7 mouse cellular contexts compared by ENCODE assay signal in the genomic region with DNA sequence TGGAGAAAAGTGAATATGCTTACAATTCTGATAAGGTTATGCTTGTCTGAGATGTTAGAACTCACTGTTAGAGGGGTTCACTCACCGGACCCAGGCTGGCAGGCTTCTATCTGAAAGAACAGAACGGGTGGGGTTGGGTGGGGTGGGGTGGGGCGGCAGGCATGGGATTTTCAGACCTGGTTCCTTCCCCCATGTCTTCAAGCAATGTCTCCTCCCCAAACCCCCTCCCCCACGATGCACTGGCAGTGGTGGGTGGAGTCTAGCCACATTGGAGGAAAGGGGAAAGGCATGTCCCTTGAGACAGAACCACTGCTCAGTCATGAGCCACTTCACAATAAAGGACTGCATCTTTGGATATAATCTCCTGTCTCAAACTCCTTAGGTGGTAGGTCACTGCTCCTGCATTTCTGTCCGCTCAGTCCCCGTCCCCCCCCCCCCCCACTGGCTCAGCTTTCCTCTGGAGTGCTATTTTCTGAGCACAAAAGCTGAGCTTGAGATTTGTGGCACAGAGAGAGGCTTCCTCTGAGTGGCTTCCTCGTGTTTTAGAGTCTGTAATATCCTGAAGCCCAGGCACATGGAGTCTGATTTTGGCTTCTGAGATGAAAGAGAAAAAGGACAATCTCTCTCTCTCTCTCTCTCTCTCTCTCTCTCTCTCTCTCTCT.
DNase-seq lines count a peak whose midpoint lies in the region; ATAC-seq and TF ChIP-seq lines count a peak whose summit lies in the region.
"Not testable (repeated sequence)": the region's sequence is repeated elsewhere in the genome, so short reads cannot be mapped to it uniquely, and the experiment has no call there.

No protein-coding gene starts in this region.

- H3K4me1 ChIP-seq in forebrain, embryonic 11.5 days (replicated peaks; ENCODE audit: control insufficient read depth, insufficient read depth, low read length); heart, embryonic 12.5 days (replicated peaks); hindbrain, postnatal 0 days (ENCODE audit: insufficient read depth, low read length); liver, embryonic 15.5 days (replicated peaks); midbrain, embryonic 14.5 days (ENCODE audit: control insufficient read depth, insufficient read depth, low read length); neural tube, embryonic 14.5 days (ENCODE audit: control insufficient read depth, insufficient read depth, low read length): not testable (repeated sequence)

- 0 out of 2 replicates have a peak overlapping the region, but pooled peaks have one; percentile 15 for H3K4me2 ChIP-seq in forebrain, embryonic 11.5 days (ENCODE audit: low read depth, low read length, severe bottlenecking)
- peak overlapping the region; percentile 31; the same call in 1 of the 2 replicates for H3K4me2 ChIP-seq in heart, embryonic 12.5 days
- H3K4me2 ChIP-seq in hindbrain, postnatal 0 days (ENCODE audit: low read depth, low read length); neural tube, embryonic 14.5 days (ENCODE audit: low read depth, low read length): not testable (repeated sequence)
- H3K4me2 ChIP-seq in liver, embryonic 15.5 days: 0 out of 2 replicates have a peak overlapping the region, but pooled peaks have one; percentile 10
- H3K4me2 ChIP-seq in midbrain, embryonic 14.5 days (ENCODE audit: low read length): peak overlapping the region; percentile 28

- not testable (repeated sequence) for TF ChIP-seq CTCF in hindbrain, postnatal 0 days (IDR thresholded peaks at IDR 0.05; ENCODE audit: low read depth)

- H3K36me3 ChIP-seq in forebrain, embryonic 11.5 days (ENCODE audit: control insufficient read depth, insufficient read depth, low read length); heart, embryonic 12.5 days; hindbrain, postnatal 0 days (ENCODE audit: insufficient read depth, low read length); liver, embryonic 15.5 days (replicated peaks); midbrain, embryonic 14.5 days (ENCODE audit: control insufficient read depth, insufficient read depth, low read length); neural tube, embryonic 14.5 days (ENCODE audit: control insufficient read depth, insufficient read depth, low read length): not testable (repeated sequence)

- H3K27me3 ChIP-seq in forebrain, embryonic 11.5 days (ENCODE audit: control insufficient read depth, insufficient read depth, low read length); heart, embryonic 12.5 days (replicated peaks); hindbrain, postnatal 0 days (ENCODE audit: insufficient read depth, low read length); liver, embryonic 15.5 days; midbrain, embryonic 14.5 days (ENCODE audit: control insufficient read depth, insufficient read depth, low read length); neural tube, embryonic 14.5 days (ENCODE audit: control insufficient read depth, insufficient read depth, low read length): not testable (repeated sequence)

- not testable (repeated sequence) for H3K9me3 ChIP-seq in forebrain, embryonic 11.5 days (ENCODE audit: control insufficient read depth, low read length); heart, embryonic 12.5 days (replicated peaks); hindbrain, postnatal 0 days (ENCODE audit: low read length); liver, embryonic 15.5 days (replicated peaks); midbrain, embryonic 14.5 days (ENCODE audit: control insufficient read depth, low read length); neural tube, embryonic 14.5 days (ENCODE audit: control insufficient read depth, low read length)

- peak; percentile 92 for ATAC-seq in forebrain, embryonic 11.5 days (replicated peaks; ENCODE audit: low FRiP score)
- peak; percentile 53; the same call in 1 of the 2 replicates for ATAC-seq in heart, embryonic 12.5 days (ENCODE audit: insufficient number of reproducible peaks, low FRiP score)
- ATAC-seq in hindbrain, postnatal 0 days: peak; percentile 38; the same call in 1 of the 2 replicates
- ATAC-seq in liver, embryonic 15.5 days (ENCODE audit: insufficient read depth): peak; percentile 75
- ATAC-seq in midbrain, embryonic 14.5 days (ENCODE audit: low FRiP score, low TSS enrichment): peak; percentile 77
- ATAC-seq in neural tube, embryonic 14.5 days (ENCODE audit: low read depth): peak; percentile 74

- not testable (repeated sequence) for H3K4me3 ChIP-seq in forebrain, embryonic 11.5 days (ENCODE audit: low read depth, low read length); heart, embryonic 12.5 days; hindbrain, postnatal 0 days (ENCODE audit: low read length); liver, embryonic 15.5 days (replicated peaks); midbrain, embryonic 14.5 days (replicated peaks; ENCODE audit: low read depth, low read length); neural tube, embryonic 14.5 days (ENCODE audit: low read depth, low read length)

- not testable (repeated sequence) for H3K9ac ChIP-seq in forebrain, embryonic 11.5 days (ENCODE audit: low read length); heart, embryonic 12.5 days; hindbrain, postnatal 0 days (replicated peaks; ENCODE audit: low read length); liver, embryonic 15.5 days; midbrain, embryonic 14.5 days (replicated peaks; ENCODE audit: low read length); neural tube, embryonic 14.5 days (replicated peaks; ENCODE audit: low read depth, low read length)

- 9% methylated on average over 7 of the region's 7 CpGs for WGBS in forebrain, embryonic 11.5 days
- WGBS in heart, embryonic 12.5 days: 21% methylated on average over 7 of the region's 7 CpGs
- 9% methylated on average over 7 of the region's 7 CpGs for WGBS in hindbrain, postnatal 0 days
- WGBS in liver, embryonic 15.5 days (ENCODE audit: insufficient replicate concordance): 6% methylated on average over 7 of the region's 7 CpGs
- 2% methylated on average over 7 of the region's 7 CpGs for WGBS in midbrain, embryonic 14.5 days
- WGBS in neural tube, embryonic 14.5 days: 13% methylated on average over 6 of the region's 7 CpGs

- 0 out of 2 replicates have a peak overlapping the region, but pooled peaks have one; percentile 12 for H3K27ac ChIP-seq in forebrain, embryonic 11.5 days (ENCODE audit: low read depth, low read length)
- H3K27ac ChIP-seq in heart, embryonic 12.5 days (ENCODE audit: poor library complexity, severe bottlenecking); hindbrain, postnatal 0 days; liver, embryonic 15.5 days (replicated peaks); neural tube, embryonic 14.5 days (ENCODE audit: low read depth, low read length): not testable (repeated sequence)
- 0 out of 2 replicates have a peak overlapping the region, but pooled peaks have one; percentile 17 for H3K27ac ChIP-seq in midbrain, embryonic 14.5 days (replicated peaks; ENCODE audit: low read depth, low read length)

- DNase-seq in embryo, embryonic 10 days (ENCODE audit: low spot score): peak; percentile 49
- peak; percentile 64 for DNase-seq in forebrain, embryonic 11.5 days (ENCODE audit: low spot score)
- not testable (repeated sequence) for DNase-seq in hindbrain, postnatal 0 days (ENCODE audit: low spot score)
- DNase-seq in midbrain, embryonic 14.5 days: peak; percentile 73

Comparison
In these comparisons a context has a peak if more than half of its experiments do, and no peak if none do; other contexts are left out.
1. ATAC-seq: peak in every context shown above with its lines; median percentile 92 in forebrain, embryonic 11.5 days; 77 in midbrain, embryonic 14.5 days; 75 in liver, embryonic 15.5 days; 74 in neural tube, embryonic 14.5 days; 53 in heart, embryonic 12.5 days; 38 in hindbrain, postnatal 0 days.